In the genomic region with DNA sequence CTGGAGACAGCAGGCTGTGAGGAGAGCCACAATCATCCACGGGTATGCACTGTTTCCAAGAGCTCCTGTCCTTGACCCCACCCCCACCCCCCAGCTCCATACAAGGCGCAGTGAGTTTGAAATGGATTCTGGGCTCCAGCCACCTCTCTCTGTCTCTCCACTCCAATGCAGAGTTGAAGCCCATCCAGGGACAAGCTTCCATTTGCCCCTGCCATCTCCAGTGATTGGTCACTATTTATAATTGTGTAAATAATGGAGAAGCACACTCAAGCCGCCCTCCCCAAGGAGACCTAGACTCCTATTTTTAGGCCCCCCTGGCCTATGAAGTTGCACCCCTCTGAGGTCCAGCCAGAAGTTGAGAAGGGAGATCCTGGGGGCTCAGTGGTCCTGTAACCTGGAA, we compare ENCODE assay signal across 28 mouse cellular contexts. TPM values are rescaled to one million over a fixed set of nuclear protein-coding genes. Genes with fewer than 3 reads are reported as not detected.
"Had no signal": no experiment of that assay in that cellular context is flagged by ENCODE, and none has a peak within 500 bp of the region (broad histone marks: within the 10 kb centered on the region; RNA-seq: fewer than 3 reads in every experiment).

No protein-coding gene starts in this region.

- H3K9ac ChIP-seq: embryonic facial prominence, embryonic 12.5 days; embryonic facial prominence, embryonic 13.5 days; embryonic facial prominence, embryonic 15.5 days; forebrain, embryonic 12.5 days; forebrain, embryonic 13.5 days; forebrain, embryonic 15.5 days; forebrain, postnatal 0 days had no signal

- DNase-seq: cerebellum, adult 2 months; cerebellum, adult 8-10 months; cerebellum, adult 9-10 months; cerebellum, adult 9-11 months; cerebellum, postnatal 10 days; cerebellum, postnatal 14 days; cerebellum, postnatal 25 days; cerebellum, postnatal 36 days; embryo, embryonic 11 days; forebrain, postnatal 0 days; gastrocnemius, adult 2 months; gastrocnemius, postnatal 10 days; gastrocnemius, postnatal 14 days; gastrocnemius, postnatal 25 days; gastrocnemius, postnatal 36 days; heart, adult 2 months had no signal

- H3K27ac ChIP-seq: embryonic facial prominence, embryonic 10.5 days; embryonic facial prominence, embryonic 12.5 days; embryonic facial prominence, embryonic 13.5 days; embryonic facial prominence, embryonic 15.5 days; forebrain, embryonic 10.5 days; forebrain, embryonic 12.5 days; forebrain, embryonic 13.5 days; forebrain, embryonic 15.5 days; gastrocnemius, adult 2 months; heart, adult 2 months had no signal

- ATAC-seq: forebrain, embryonic 13.5 days; forebrain, embryonic 14.5 days; forebrain, embryonic 15.5 days; forebrain, embryonic 16.5 days; forebrain, postnatal 0 days had no signal

- H3K4me3 ChIP-seq: embryonic facial prominence, embryonic 10.5 days; embryonic facial prominence, embryonic 12.5 days; embryonic facial prominence, embryonic 13.5 days; embryonic facial prominence, embryonic 15.5 days; erythroblast, embryonic 14.5 days; forebrain, embryonic 10.5 days; forebrain, embryonic 12.5 days; forebrain, embryonic 13.5 days; forebrain, embryonic 15.5 days; gastrocnemius, adult 2 months; heart, adult 2 months had no signal

- H3K36me3 ChIP-seq: embryonic facial prominence, embryonic 10.5 days; embryonic facial prominence, embryonic 12.5 days; embryonic facial prominence, embryonic 13.5 days; embryonic facial prominence, embryonic 15.5 days; forebrain, embryonic 10.5 days; forebrain, embryonic 12.5 days; forebrain, embryonic 15.5 days had no signal

- H3K4me2 ChIP-seq: embryonic facial prominence, embryonic 12.5 days; embryonic facial prominence, embryonic 13.5 days; embryonic facial prominence, embryonic 15.5 days; forebrain, embryonic 12.5 days; forebrain, embryonic 13.5 days; forebrain, embryonic 15.5 days had no signal

- H3K9me3 ChIP-seq: embryonic facial prominence, embryonic 10.5 days; embryonic facial prominence, embryonic 12.5 days; embryonic facial prominence, embryonic 13.5 days; embryonic facial prominence, embryonic 15.5 days; forebrain, embryonic 10.5 days; forebrain, embryonic 12.5 days; forebrain, embryonic 13.5 days; forebrain, embryonic 15.5 days had no signal

RNA-seq across cellular contexts. Expression of a gene that starts 4.5 kb away (rescaled TPM):
- total RNA-seq: common myeloid progenitor, adult 5-6 weeks had no signal
